Mouse (Mus musculus): ENCODE results near the gene Nup93.

The Nup93 gene

GRCm38 (mm10) chr8:94266344-94267191 lies 52.2 kb downstream of the Nup93 start:
- DNase-seq (ENCODE audit: low spot score in 2 of 2): no peak

GRCm38 (mm10) chr8:94268359-94268890 lies 54.1 kb downstream of the Nup93 start:
- no peak for DNase-seq (ENCODE audit: low spot score in 2 of 2)

GRCm38 (mm10) chr8:94270309-94270708 lies 55.9 kb downstream of the Nup93 start:
- no peak for DNase-seq (ENCODE audit: low spot score in 2 of 2)

GRCm38 (mm10) chr8:94271102-94271501 lies 56.7 kb downstream of the Nup93 start:
- DNase-seq (ENCODE audit: low spot score in 2 of 2): no peak

GRCm38 (mm10) chr8:94272612-94273011 lies 58.2 kb downstream of the Nup93 start:
- no peak for DNase-seq (ENCODE audit: low spot score in 2 of 2)

- DNase-seq (ENCODE audit: low spot score in 2 of 2): no peak
These were observed 59.0 kb downstream of the Nup93 start for GRCm38 (mm10) chr8:94273289-94273850.

GRCm38 (mm10) chr8:94274030-94274429 lies 59.7 kb downstream of the Nup93 start:
- no peak for DNase-seq (ENCODE audit: low spot score in 2 of 2)

- DNase-seq (ENCODE audit: low spot score in 2 of 2): no peak
These were observed 63.9 kb downstream of the Nup93 start for GRCm38 (mm10) chr8:94278295-94278694.

- no peak for DNase-seq (ENCODE audit: low spot score in 2 of 2)
These were observed 65.7 kb downstream of the Nup93 start for GRCm38 (mm10) chr8:94280001-94280613.

GRCm38 (mm10) chr8:94282453-94282985 lies 68.2 kb downstream of the Nup93 start:
- no peak for DNase-seq (ENCODE audit: low spot score in 2 of 2)

GRCm38 (mm10) chr8:94284204-94284603 lies 69.8 kb downstream of the Nup93 start:
- no peak for DNase-seq (ENCODE audit: low spot score in 2 of 2)

- DNase-seq (ENCODE audit: low spot score in 2 of 2): no peak
These were observed 76.2 kb downstream of the Nup93 start for GRCm38 (mm10) chr8:94290606-94291005.

GRCm38 (mm10) chr8:94292072-94292471 lies 77.7 kb downstream of the Nup93 start:
- no peak for DNase-seq (ENCODE audit: low spot score in 2 of 2)

- no peak for DNase-seq (ENCODE audit: low spot score in 2 of 2)
These were observed 78.3 kb downstream of the Nup93 start for GRCm38 (mm10) chr8:94292626-94293025.

GRCm38 (mm10) chr8:94295687-94296086 lies 81.3 kb downstream of the Nup93 start:
- DNase-seq (ENCODE audit: low spot score in 2 of 2): no peak

- DNase-seq (ENCODE audit: low spot score in 2 of 2): no peak
These were observed 82.1 kb downstream of the Nup93 start for GRCm38 (mm10) chr8:94296312-94296991.

- DNase-seq (ENCODE audit: low spot score in 2 of 2): no peak
These were observed 82.7 kb downstream of the Nup93 start for GRCm38 (mm10) chr8:94297101-94297500.

GRCm38 (mm10) chr8:94300809-94301208 lies 86.4 kb downstream of the Nup93 start:
- DNase-seq (ENCODE audit: low spot score in 2 of 2): no peak

GRCm38 (mm10) chr8:94304412-94304811 lies 90.0 kb downstream of the Nup93 start:
- DNase-seq (ENCODE audit: low spot score in 2 of 2): no peak

- peak in 1 of 2 experiments; percentile 28 for DNase-seq (ENCODE audit: low spot score in 2 of 2)
These were observed 92.7 kb downstream of the Nup93 start for GRCm38 (mm10) chr8:94306989-94307513.

GRCm38 (mm10) chr8:94307652-94308051 lies 93.3 kb downstream of the Nup93 start:
- no peak for DNase-seq (ENCODE audit: low spot score in 2 of 2)

All from spleen, postnatal 14 days (tissue).